Mouse (Mus musculus) hindbrain, embryonic 14.5 days (tissue): Measurements from ENCODE around the gene Sim2. TPM values are rescaled to one million over a fixed set of nuclear protein-coding genes. Genes with fewer than 3 reads are reported as not detected.

ENCODE experiments used
- ATAC-seq: fragments of 200-750 bp; cut with Nextera tagmentation; 2 replicates; pipeline ENCODE4 v1.8.0; 2017; ENCODE audit warnings: moderate number of reproducible peaks, mild to moderate bottlenecking, moderate TSS enrichment, moderate library complexity; ENCODE audit not compliant: low FRiP score
- DNase-seq: peaks from one replicate; pipeline ENCODE4 v3.0.0-alpha.2; 2015; ENCODE audit warnings: low spot score
- H3K27ac ChIP-seq: fragments of 300-500 bp; sonication (generic); 2 replicates; pipeline ENCODE4 v1.5.1; 2014; ENCODE audit warnings: mild to moderate bottlenecking, moderate library complexity
- H3K27me3 ChIP-seq: fragments of 300-500 bp; sonication (generic); 2 replicates; pipeline ENCODE4 v1.6.1; 2014; ENCODE audit warnings: mild to moderate bottlenecking, low read length, mixed read lengths; ENCODE audit not compliant: control insufficient read depth, insufficient read depth
- H3K36me3 ChIP-seq: fragments of 300-500 bp; sonication (generic); replicated peaks from 2 replicates; pipeline ENCODE4 v1.6.1; 2014; ENCODE audit not compliant: control insufficient read depth, insufficient read depth
- H3K4me1 ChIP-seq: fragments of 300-500 bp; sonication (generic); replicated peaks from 2 replicates; pipeline ENCODE4 v1.6.1; 2014; ENCODE audit warnings: antibody characterized with exemption, low read length, mixed read lengths; ENCODE audit not compliant: control insufficient read depth, insufficient read depth
- H3K4me2 ChIP-seq: fragments of 300-500 bp; sonication (generic); replicated peaks from 2 replicates; pipeline ENCODE4 v1.6.1; 2014; ENCODE audit warnings: mild to moderate bottlenecking, moderate library complexity
- H3K4me3 ChIP-seq: fragments of 300-500 bp; sonication (generic); replicated peaks from 2 replicates; pipeline ENCODE4 v1.5.1; 2014; ENCODE audit warnings: mild to moderate bottlenecking, low read length
- H3K9ac ChIP-seq: fragments of 300-500 bp; sonication (generic); 2 replicates; pipeline ENCODE4 v1.6.1; 2014
- H3K9me3 ChIP-seq: fragments of 300-500 bp; sonication (generic); 2 replicates; pipeline ENCODE4 v1.6.1; 2016; ENCODE audit warnings: low read length; ENCODE audit not compliant: control insufficient read depth
- WGBS: fragments of 180-500 bp; shearing (Covaris S2); extraction: QIAGEN DNeasy Blood & Tissue Kit; methylation state at CpG from one replicate; pipeline ENCODE4 v1.1.7; 2014; 5-methylcytosine and 5-hydroxymethylcytosine counted together
- polyA plus RNA-seq: library from polyadenylated mRNA; unstranded; fragments of >200 nt; fragmentation: Nextera tagmentation; extraction: Ambion mirVana; gene quantifications from 2 replicates; pipeline ENCODE4 v1.2.1, GENCODE M21; 2014

Sim2 gene
- polyA plus RNA-seq, 1 experiment from 2014 or later = 0.04 TPM

DNA sequence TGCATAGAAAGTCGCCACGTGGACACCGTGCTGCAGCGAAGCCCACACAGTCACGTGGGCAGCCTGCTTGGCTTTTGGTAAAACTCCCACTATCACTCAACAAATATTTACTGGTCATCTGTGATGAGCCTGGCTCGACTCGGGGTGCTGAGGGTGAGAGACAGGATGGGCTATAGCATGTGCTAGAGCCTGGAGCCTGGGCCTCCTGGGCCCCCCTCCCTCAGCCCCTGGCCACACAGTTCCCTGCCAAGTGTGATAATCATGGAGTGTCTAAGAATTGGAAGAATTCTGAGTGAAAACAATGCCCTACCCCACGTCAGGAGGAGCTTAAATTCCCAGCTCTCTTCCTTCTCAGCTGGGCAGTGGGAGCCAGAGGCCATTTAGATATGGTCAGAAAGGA, 13.3 kb upstream of the Sim2 start:
- H3K9ac ChIP-seq = no peak overlapping the region
- no peak overlapping the region for H3K4me2 ChIP-seq
- no peak overlapping the region for H3K27ac ChIP-seq
- 71% methylated on average over 8 of the region's 8 CpGs for WGBS
- DNase-seq (no peak), ATAC-seq (no peak; the same call in 1 of the 2 replicates)
- H3K36me3 ChIP-seq = no peaks in the 10 kb centered on the region
- no peaks in the 10 kb centered on the region for H3K4me1 ChIP-seq
- H3K9me3 ChIP-seq = 0 out of 2 replicates have a peak, but pooled peaks cover 4% of the 10 kb centered on the region
- H3K27me3 ChIP-seq = peaks cover 27% of the 10 kb centered on the region
- no peak overlapping the region for H3K4me3 ChIP-seq

DNA sequence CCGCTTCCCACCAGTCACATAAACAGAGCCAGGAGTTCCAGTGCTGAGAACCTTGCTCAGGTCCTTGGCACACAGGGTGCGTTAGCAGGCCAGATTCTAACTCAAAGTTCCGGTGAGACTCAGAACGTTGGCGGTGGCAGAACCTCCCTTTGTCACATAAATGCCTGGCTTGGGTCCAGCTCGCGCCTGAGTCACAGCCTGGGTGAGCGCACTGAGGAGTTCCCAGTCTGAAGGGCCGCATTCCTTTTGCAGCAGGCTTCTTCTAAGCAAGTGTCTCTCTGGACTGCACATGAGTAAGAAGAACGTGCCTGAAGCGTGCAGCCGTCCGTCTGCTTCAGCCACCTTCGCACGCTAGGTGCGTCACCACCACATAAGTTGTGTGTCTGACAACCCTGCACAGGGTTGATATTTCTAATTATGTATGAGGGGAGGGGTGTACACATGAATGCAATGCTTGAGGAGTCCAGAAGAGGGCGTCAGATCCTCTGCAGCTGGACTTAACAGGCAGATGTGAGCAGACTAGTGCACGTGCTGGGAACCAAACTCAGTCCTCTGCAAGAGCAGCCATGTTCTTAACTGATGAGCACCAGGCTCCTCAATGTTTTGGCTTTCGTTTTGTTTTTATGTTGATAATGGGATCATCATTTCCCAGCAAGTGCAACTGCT, 9.2 kb upstream of the Sim2 start:
- DNase-seq = no peak
- Histone ChIP-seq H3K4me2 (no peak overlapping the region), H3K9me3 (no peaks in the 10 kb centered on the region), H3K36me3 (no peaks in the 10 kb centered on the region), H3K27ac (no peak overlapping the region), H3K4me3 (no peak overlapping the region), H3K4me1 (no peaks in the 10 kb centered on the region), H3K27me3 (peaks cover 67% of the 10 kb centered on the region), H3K9ac (no peak overlapping the region)
- WGBS = 43% methylated on average over 19 of the region's 19 CpGs
- no peak for ATAC-seq

DNA sequence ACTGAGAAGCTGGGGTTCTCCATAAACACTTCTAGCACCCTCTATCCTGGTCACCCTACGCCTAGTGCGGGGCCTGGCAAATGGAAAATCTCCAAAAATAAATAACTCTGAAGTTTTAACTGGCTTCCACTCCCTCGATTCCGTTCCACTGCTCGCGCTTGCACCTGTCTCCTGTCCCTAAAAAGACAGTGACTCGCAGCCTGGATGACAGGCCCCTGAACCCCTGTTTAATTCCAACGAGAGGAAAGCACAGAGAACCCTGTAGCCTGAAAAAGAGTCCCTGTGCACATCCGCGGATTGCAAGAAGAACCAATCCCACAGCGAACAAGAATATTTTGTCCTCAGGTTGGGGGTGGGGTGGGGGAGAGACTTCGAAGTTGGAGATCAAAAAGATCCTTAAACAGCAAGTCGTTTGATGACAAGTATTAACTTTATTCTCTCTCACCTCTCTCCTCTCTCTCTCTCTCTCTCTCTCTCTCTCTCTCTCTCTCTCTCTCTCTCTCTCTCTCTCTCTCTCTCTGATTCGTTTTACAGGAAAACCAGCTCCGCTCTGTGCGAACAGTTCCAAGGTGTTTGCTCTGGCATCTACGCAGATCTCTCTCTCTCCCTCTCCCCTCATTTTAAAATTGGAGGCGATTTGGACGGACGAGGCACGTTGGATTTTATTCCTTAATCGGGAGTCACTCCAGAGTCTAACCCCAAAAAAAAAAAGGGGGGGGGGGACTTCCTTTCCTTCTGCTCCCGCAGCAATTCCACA, 6.2 kb upstream of the Sim2 start:
- WGBS = 2% methylated on average over 22 of the region's 23 CpGs
- Histone ChIP-seq H3K4me3 (no peak overlapping the region), H3K27me3 (peaks cover 97% of the 10 kb centered on the region), H3K4me2 (no peak overlapping the region), H3K9me3 (no peaks in the 10 kb centered on the region), H3K36me3 (no peaks in the 10 kb centered on the region), H3K9ac (no peak overlapping the region), H3K4me1 (no peaks in the 10 kb centered on the region), H3K27ac (no peak overlapping the region)
- ATAC-seq = no peak
- no peak for DNase-seq

DNA sequence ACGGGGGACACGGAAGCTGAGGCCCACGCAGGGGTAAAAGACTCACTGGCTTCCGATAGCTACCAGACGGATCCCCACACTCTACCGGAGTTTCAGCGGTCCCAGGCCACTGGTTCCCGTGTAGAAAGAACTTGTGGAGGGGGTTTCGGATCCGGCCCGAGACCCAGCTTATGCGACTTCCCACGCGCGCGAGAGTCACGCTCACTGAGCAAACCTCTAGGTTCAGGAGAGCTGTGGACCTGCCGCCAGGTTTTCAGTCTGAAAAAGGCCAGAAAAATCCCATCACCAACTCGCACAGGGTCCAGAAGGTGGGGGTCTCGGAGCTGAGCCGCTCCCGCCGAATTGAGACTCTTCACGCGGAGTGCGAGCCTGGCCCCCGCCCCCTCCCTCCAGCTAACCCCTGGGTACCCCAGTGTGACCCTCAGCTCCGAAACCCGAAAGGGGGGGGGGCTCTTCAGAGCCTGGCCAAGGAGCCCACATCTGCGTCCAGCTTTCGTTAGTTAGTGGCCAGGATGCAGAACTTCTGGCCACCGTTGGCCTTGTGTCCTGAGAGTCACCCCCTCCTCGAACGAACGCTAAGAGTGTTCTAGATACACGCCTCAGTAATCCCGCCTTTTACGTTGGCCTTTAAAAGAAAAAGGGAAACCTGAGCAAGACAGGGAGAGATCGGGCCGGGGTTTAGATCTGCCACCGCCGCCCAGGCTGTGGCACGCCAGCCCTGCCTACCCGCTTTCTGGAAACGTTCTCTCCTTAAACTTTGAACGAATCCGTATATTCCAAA, 5.5 kb upstream of the Sim2 start:
- Histone ChIP-seq H3K27me3 (peaks cover 98% of the 10 kb centered on the region), H3K27ac (no peak overlapping the region), H3K4me1 (no peaks in the 10 kb centered on the region), H3K9ac (no peak overlapping the region), H3K4me3 (no peak overlapping the region), H3K9me3 (no peaks in the 10 kb centered on the region), H3K4me2 (no peak overlapping the region), H3K36me3 (no peaks in the 10 kb centered on the region)
- DNase-seq (no peak), ATAC-seq (no peak; the same call in 1 of the 2 replicates)
- 1% methylated on average over 47 of the region's 47 CpGs for WGBS

DNA sequence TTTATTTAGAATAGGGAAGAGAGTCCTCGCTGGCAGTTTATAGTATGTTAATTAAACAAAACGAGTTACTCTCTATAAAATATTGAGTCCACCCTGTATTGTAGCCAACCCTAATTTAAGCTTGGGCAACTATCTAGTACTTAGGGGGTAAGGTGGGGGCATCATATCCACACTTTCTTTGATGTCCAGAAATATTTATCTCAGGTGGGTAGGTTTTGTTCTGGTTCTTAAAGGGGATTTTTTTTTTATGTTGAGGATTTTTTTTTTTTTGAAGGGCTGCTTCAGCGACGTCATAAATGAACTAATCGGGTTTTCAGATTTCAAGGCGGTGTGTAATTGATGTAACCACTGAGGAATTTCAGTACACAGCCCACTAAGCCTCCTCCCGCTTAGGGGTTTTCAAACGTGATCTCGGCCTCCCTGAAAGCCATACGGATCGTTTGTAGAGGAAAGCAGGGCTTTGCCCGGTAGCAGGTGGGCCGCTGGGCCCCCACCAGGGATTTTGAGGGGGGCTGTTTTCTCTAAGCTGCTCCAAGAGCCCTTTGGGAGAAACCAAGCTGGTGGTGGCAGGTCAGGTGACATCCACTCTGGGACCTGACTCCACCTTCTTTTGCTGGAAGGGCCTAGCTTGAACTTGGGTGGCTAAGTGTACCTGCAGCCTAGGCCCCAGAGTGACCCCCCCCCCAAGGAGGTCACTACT, 4.7 kb upstream of the Sim2 start:
- H3K9ac ChIP-seq = no peak overlapping the region
- peaks cover 4% of the 10 kb centered on the region; the same call in 1 of the 2 replicates for H3K4me1 ChIP-seq
- H3K4me3 ChIP-seq = no peak overlapping the region
- no peaks in the 10 kb centered on the region for H3K36me3 ChIP-seq
- ATAC-seq (no peak), DNase-seq (no peak)
- 1% methylated on average over 13 of the region's 13 CpGs for WGBS
- no peak overlapping the region for H3K27ac ChIP-seq
- H3K9me3 ChIP-seq = no peaks in the 10 kb centered on the region
- H3K27me3 ChIP-seq = peaks cover 99% of the 10 kb centered on the region
- no peak overlapping the region for H3K4me2 ChIP-seq

DNA sequence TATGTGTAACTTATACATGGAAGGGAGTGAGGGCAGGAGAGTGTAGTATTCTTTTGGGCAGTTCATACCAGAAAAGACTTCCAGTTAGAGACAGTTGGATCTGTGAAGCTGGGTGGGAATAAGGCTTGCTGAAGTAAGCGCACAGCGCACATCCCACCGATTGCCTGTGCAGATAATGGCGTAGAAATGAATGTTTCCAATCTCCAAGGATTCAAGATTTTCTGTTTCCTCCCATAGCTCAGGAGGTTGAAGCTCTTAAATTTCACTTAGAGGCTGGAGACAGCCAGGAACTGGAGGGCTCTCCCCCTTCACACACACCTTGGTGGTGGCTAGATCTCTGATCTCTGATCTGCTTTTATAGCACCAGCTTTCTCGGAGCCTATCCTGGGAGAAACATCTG, 3.1 kb upstream of the Sim2 start:
- H3K4me3 ChIP-seq = no peak overlapping the region
- H3K4me1 ChIP-seq = peaks cover 7% of the 10 kb centered on the region; the same call in 1 of the 2 replicates
- ATAC-seq (no peak), DNase-seq (no peak)
- H3K27me3 ChIP-seq = peaks cover 96% of the 10 kb centered on the region
- no peaks in the 10 kb centered on the region for H3K36me3 ChIP-seq
- H3K9me3 ChIP-seq = no peaks in the 10 kb centered on the region
- no peak overlapping the region for H3K27ac ChIP-seq
- no peak overlapping the region for H3K4me2 ChIP-seq
- WGBS = 13% methylated on average over 5 of the region's 5 CpGs
- no peak overlapping the region for H3K9ac ChIP-seq

DNA sequence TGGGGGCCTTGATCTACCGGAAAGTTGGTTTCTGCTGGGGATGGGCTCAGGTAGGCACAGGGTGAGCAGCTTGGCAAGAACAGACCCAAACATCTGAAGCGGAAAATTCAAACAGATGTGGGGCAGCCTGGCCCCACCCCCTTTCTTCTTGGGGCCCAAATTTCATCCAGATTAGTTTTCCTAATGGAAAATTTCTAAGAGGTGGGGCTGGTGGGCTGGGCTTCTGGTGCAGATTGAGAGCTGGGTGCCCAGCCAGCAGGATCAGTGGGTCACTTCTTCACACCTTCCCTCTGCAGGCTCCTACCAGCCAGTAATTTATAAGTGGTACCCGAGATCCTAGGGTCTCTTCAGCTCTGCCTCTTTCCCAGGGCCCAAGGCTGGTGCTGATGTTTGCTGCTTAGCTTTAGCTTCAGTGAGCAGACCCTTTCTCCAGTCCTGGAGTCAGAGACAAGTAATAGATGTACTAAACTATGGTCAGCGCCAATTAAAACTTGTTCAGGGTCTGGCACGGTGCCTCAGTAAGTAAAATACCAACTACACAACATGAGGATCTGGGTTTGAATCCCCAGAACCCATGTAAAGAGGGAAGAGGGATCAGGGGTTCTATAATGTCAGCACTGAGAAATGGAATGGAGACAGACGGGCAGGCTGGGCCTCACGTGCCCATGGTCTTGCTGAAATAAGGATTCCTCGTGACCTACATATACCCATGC, 2.6 kb upstream of the Sim2 start:
- no peak overlapping the region for H3K4me2 ChIP-seq
- peaks cover 7% of the 10 kb centered on the region; the same call in 1 of the 2 replicates for H3K4me1 ChIP-seq
- H3K9ac ChIP-seq = no peak overlapping the region
- H3K4me3 ChIP-seq = no peak overlapping the region
- H3K9me3 ChIP-seq = no peaks in the 10 kb centered on the region
- 8% methylated on average over 8 of the region's 8 CpGs for WGBS
- H3K27me3 ChIP-seq = peaks cover 96% of the 10 kb centered on the region
- DNase-seq = no peak
- ATAC-seq = no peak
- no peak overlapping the region for H3K27ac ChIP-seq
- no peaks in the 10 kb centered on the region for H3K36me3 ChIP-seq

DNA sequence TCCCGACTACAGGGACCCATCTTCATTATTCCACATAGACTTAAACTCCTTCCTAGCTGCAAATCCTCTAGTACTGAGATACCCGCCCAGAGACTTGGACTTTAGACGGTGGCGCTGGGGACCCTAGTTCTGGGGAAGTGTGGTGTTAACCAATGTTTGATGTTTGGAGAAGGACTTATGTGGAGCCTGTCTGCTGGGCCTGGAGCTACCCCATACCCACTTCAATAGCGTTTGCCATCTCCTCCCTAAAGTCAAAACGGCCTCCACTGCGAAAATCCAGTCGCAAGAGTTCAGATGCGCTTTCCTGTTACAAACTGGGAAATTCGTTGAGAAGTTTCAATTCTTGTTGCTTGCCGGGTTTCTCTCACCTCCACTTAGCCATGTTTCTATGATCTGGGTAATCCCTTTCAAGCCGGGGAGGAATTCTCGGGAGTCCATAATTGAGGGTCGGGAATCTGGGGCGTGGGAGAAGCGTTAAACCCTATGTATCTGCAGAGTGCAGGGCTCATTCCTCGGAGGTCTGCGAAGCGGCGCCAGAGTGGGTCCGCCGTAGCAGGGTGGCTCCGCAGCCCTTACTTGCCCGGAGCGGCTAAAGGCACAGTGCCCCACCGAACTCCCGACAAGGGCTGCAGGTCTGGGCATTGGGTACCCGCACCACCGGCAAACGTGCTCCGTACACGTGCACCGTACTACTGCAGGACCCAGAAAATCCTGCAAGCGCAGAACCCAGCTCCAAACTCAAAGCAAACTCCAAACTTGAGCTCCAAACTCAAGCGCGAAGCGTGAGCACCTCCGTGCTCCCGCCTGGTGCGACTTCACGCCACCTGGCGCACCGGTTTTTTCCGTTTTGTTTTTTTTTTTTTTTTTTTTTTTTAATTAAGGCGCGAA, 1.5 kb upstream of the Sim2 start:
- DNase-seq (no peak), ATAC-seq (no peak)
- no peak overlapping the region for H3K9ac ChIP-seq
- no peak overlapping the region for H3K4me3 ChIP-seq
- H3K9me3 ChIP-seq = no peaks in the 10 kb centered on the region
- H3K27ac ChIP-seq = no peak overlapping the region
- under 1% methylated on average over 46 of the region's 46 CpGs for WGBS
- no peak overlapping the region for H3K4me2 ChIP-seq
- H3K36me3 ChIP-seq = no peaks in the 10 kb centered on the region
- H3K27me3 ChIP-seq = peaks cover 96% of the 10 kb centered on the region
- H3K4me1 ChIP-seq = peaks cover 7% of the 10 kb centered on the region; the same call in 1 of the 2 replicates
